Comparison of ENCODE assay signal across 25 mouse cellular contexts in the genomic region with DNA sequence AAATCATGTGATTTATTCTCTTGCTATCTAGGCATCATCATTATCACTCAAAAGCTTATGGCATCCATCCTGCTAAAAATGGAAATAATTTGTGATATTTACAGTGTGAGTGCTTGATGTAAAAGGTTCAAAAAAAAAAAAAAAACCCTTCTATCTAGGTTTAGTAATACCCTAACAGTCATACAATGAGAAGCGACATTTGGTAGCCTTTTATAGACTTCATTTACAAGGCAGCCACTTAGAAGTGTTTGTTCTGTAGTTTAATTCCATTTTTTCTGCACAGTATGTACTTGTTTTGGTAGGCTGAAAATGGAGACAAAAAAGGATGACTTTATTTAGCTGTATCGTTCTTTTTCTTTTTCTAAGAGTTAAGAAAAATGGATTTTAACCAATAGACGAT.
"Had no signal": no experiment of that assay in that cellular context is flagged by ENCODE, and none has a peak within 500 bp of the region (broad histone marks: within the 10 kb centered on the region; RNA-seq: fewer than 3 reads in every experiment).

No protein-coding gene starts in this region.

- ATAC-seq: hindbrain, embryonic 16.5 days; inflammation-experienced regulatory T-cells, adult 6 months; intestine, embryonic 15.5 days; intestine, postnatal 0 days had no signal

- DNase-seq: gastrocnemius, adult 2 months; gastrocnemius, postnatal 10 days; gastrocnemius, postnatal 25 days; heart, adult 18-20 months; heart, postnatal 10 days; heart, postnatal 4 days; kidney, adult 18-20 months; kidney, adult 8-10 months; kidney, postnatal 10 days; kidney, postnatal 25 days; kidney, postnatal 4 days; liver; liver, embryonic 13.5 days had no signal

- H3K4me3 ChIP-seq: gastrocnemius, adult 2 months; heart, embryonic 10.5 days; heart, embryonic 12.5 days; hindbrain, embryonic 10.5 days; hindbrain, embryonic 12.5 days; intestine, embryonic 15.5 days; limb, embryonic 10.5 days; limb, embryonic 12.5 days; liver, embryonic 13.5 days; liver, embryonic 15.5 days had no signal

- H3K27ac ChIP-seq: gastrocnemius, adult 2 months; heart, embryonic 10.5 days; hindbrain, embryonic 10.5 days; hindbrain, embryonic 12.5 days; hindbrain, embryonic 14.5 days; intestine, embryonic 15.5 days; limb, embryonic 10.5 days; limb, embryonic 12.5 days; liver, embryonic 13.5 days; liver, embryonic 15.5 days had no signal
